Mouse (Mus musculus) G1E (cell line): ENCODE data around the gene Dhdds. TPM values are rescaled to one million over a fixed set of nuclear protein-coding genes. Genes with fewer than 3 reads are reported as not detected.
A peak's percentile ranks its signal among the peaks of the same experiment; 100 is the strongest.

Source experiments
- ATAC-seq: 2 replicates; pipeline ENCODE4 v1.8.0; 2016; ENCODE audit warnings: mild to moderate bottlenecking; ENCODE audit not compliant: insufficient number of reproducible peaks, poor library complexity, low FRiP score, severe bottlenecking; ENCODE audit errors: extremely low read depth
- DNase-seq: peaks from one replicate; pipeline ENCODE4 v3.0.0; 2012; ENCODE audit warnings: low spot score
- H3K27me3 ChIP-seq: 2 replicates; pipeline ENCODE4 v1.6.1; 2012; ENCODE audit warnings: mild to moderate bottlenecking, low read length, inconsistent platforms; ENCODE audit not compliant: insufficient read depth
- H3K36me3 ChIP-seq: replicated peaks from 2 replicates; pipeline ENCODE3; 2012; ENCODE audit warnings: mild to moderate bottlenecking, inconsistent platforms
- H3K4me1 ChIP-seq: 2 replicates; pipeline ENCODE4 v1.6.1; 2012; ENCODE audit warnings: low read depth, low read length, inconsistent platforms, mixed read lengths; ENCODE audit not compliant: insufficient read depth
- H3K4me3 ChIP-seq: 2 replicates; pipeline ENCODE4 v1.5.1; 2012; ENCODE audit warnings: low read depth, mild to moderate bottlenecking, inconsistent platforms, low read length, moderate library complexity, mixed read lengths
- H3K9me3 ChIP-seq: replicated peaks from 2 replicates; pipeline ENCODE4 v1.6.1; 2012; ENCODE audit warnings: inconsistent platforms
- CTCF ChIP-seq: IDR thresholded peaks from 2 replicates; pipeline ENCODE4 v1.5.1; 2012; ENCODE audit warnings: low read depth, low read length, inconsistent platforms, mixed read lengths
- GATA1 ChIP-seq: IDR thresholded peaks from 2 replicates; pipeline ENCODE4 v1.6.1; 2012; ENCODE audit warnings: borderline replicate concordance, low read length, inconsistent platforms, mixed read lengths
- GATA2 ChIP-seq: IDR thresholded peaks from 2 replicates; pipeline ENCODE4 v1.6.1; 2012; ENCODE audit warnings: low read depth, low read length, inconsistent platforms, borderline replicate concordance
- POLR2AphosphoS5 ChIP-seq: IDR thresholded peaks from 2 replicates; pipeline ENCODE4 v1.6.1; 2012; ENCODE audit warnings: low read depth, low read length, inconsistent platforms; ENCODE audit not compliant: insufficient replicate concordance
- TAL1 ChIP-seq: conservative IDR thresholded peaks from 2 replicates; pipeline ENCODE4 v1.6.1; 2012; ENCODE audit warnings: low read depth, low read length, inconsistent platforms, mixed read lengths
- polyA plus RNA-seq: library from polyadenylated mRNA; stranded (reverse); fragments of >175 nt; gene quantifications from 2 replicates; pipeline ENCODE4 v1.2.3, GENCODE M21; 2012
- total RNA-seq, 2 experiments: library from RNA; stranded (forward) in 1 of 2; stranded (reverse) in 1 of 2; fragments of 200-1000 nt in 1 of 2; fragments of >200 nt in 1 of 2; fragmentation: Nextera tagmentation in 1 of 2; gene quantifications; 2 replicates each; pipeline ENCODE4 v1.2.3; 2014 to 2017

The Dhdds gene
- total and polyA plus RNA-seq, 3 experiments = 12.5 to 21.7 (median 14.9) TPM

DNA sequence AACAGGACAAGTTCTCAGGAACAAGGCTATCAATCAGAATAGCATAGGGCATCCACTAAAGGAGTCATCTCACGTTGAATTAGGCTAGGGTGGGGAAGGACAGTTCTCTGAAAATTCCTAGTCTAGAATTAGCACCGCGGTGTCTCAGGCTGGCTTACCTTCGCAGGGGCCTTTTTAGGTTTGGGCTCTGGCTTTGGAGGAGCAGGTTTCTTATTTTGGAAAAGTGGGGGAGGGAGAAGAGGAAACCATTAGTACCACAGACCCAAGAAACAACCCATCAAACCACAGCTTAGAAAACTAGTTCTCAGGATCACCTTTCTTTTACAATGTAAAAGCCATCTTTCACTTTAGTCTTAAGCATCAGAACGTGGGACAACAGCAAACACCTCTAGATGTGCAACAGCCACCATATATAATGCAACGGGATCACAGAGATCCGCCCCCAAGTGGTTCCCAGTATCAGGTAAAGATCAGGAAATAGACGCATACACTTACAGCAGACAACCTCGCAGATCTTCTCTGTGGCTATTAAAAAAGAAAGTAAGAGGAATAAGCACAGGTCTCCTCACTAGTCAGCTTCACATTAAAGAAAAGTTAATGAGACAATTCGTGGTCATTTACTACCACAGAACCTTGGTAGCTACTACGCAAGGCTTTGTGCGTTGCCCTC is 34.3 kb downstream of the Dhdds start:
- H3K9me3 ChIP-seq = no peaks in the 10 kb centered on the region
- ATAC-seq = no peak
- TF ChIP-seq GATA1 = no peak
- TF ChIP-seq TAL1 = no peak
- TF ChIP-seq CTCF = no peak
- TF ChIP-seq POLR2AphosphoS5 = no peak
- TF ChIP-seq GATA2 = no peak

DNA sequence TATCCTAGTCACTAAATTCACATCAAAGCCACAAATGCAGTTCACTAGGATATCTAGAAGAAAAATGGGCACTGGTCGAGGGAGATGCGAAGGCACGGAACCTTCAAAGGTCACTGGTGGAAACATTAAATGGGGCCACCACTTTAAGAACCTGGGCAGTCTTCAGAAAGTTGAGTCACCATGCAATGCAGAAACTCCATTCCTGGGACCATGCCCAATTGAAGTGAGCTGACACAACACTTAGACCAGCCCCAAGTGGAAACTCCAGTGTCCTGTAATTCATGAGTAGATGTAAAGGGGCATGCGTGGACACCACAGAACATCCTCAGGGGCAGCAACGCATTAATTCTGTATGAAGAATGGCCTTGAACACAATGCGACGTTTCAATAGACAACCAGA is 38.2 kb downstream of the Dhdds start:
- Histone ChIP-seq H3K9me3 (no peaks in the 10 kb centered on the region), H3K27me3 (no peaks in the 10 kb centered on the region), H3K4me1 (peaks cover 15% of the 10 kb centered on the region), H3K4me3 (no peak overlapping the region), H3K36me3 (peaks cover 39% of the 10 kb centered on the region)
- ATAC-seq (no peak), DNase-seq (no peak)
- TF ChIP-seq GATA2 (no peak), POLR2AphosphoS5 (no peak), CTCF (no peak), TAL1 (no peak), GATA1 (no peak)

More for the DNA sequence above, 34.3 kb downstream of the Dhdds start:
- DNase-seq = no peak
- H3K36me3 ChIP-seq = peaks cover 60% of the 10 kb centered on the region
- peaks cover 40% of the 10 kb centered on the region for H3K4me1 ChIP-seq
- peak overlapping the region; percentile 78 for H3K4me3 ChIP-seq
- H3K27me3 ChIP-seq = no peaks in the 10 kb centered on the region

DNA sequence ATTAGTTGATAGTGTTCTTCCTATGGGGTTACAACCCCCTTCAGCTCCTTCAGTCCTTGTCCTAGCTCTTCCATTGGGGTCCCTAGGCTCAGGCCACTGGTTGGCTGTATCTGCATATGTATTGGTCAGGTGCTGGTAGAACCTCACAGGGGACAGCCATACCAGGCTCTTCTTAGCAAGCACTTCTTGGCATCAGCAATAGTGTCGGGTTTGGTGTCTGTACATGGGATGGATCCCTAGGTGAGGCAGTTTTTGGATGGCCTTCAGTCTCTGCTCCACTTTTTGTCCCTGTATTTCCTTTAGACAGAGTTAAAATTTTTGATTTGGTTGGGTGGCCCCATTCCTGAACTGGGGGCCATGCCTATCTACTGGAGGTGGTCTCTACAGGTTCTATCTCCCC is 41.8 kb downstream of the Dhdds start:
- H3K4me3 ChIP-seq = no peak overlapping the region
- no peak for TF ChIP-seq TAL1
- TF ChIP-seq GATA2 = no peak
- TF ChIP-seq GATA1 = no peak
- no peak for TF ChIP-seq CTCF
- no peak for TF ChIP-seq POLR2AphosphoS5
- H3K9me3 ChIP-seq = no peaks in the 10 kb centered on the region
- DNase-seq = no peak
- no peaks in the 10 kb centered on the region for H3K4me1 ChIP-seq
- ATAC-seq = no peak
- no peaks in the 10 kb centered on the region; the same call in 1 of the 2 replicates for H3K27me3 ChIP-seq
- H3K36me3 ChIP-seq = peaks cover 15% of the 10 kb centered on the region

DNA sequence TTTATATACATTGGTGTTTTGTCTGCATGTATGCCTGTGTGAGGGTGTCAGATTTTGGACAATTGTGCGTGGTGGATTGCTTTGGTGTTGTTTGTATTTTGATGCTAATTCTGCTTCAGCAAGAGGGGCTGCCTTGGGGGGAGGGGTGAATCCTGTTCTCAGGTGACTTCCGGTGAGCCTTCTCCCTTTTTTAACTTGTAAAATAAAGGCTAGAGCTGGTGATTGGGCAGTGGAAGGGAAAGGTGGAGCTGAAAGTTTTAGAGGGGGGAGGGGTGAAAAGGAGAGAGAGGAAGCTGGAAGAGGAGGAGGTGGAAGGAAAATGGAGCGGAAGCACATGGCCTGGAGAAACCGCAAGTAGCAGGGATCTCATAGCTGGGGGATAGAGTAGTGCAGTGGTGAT is 44.4 kb downstream of the Dhdds start:
- Histone ChIP-seq H3K36me3 (no peaks in the 10 kb centered on the region), H3K9me3 (no peaks in the 10 kb centered on the region), H3K4me1 (no peaks in the 10 kb centered on the region), H3K4me3 (no peak overlapping the region), H3K27me3 (peaks cover under 1% of the 10 kb centered on the region)
- TF ChIP-seq GATA1 = no peak
- no peak for TF ChIP-seq GATA2
- no peak for TF ChIP-seq TAL1
- TF ChIP-seq POLR2AphosphoS5 = no peak
- no peak for TF ChIP-seq CTCF
- DNase-seq = no peak
- no peak for ATAC-seq

DNA sequence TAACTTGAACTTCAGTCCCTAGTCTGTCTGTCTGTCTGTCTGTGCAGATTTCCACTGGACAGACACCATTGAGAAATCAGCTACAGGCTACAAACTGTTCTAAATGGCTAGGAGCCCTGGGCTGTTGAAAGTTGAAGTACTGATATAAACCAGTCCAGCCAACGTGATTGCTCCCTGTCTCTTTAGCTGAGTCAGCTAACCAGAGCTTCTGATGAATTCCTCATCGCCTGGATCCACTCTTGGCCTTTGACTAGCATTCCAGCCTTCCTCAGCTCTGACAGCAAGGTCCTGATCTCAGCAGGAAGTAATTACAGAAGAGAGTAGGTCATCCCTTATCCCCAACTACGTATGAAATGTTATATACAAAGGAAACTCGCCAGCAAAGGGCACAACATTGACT is 54.0 kb downstream of the Dhdds start:
- Histone ChIP-seq H3K9me3 (no peaks in the 10 kb centered on the region), H3K4me3 (no peak overlapping the region), H3K27me3 (peaks cover 33% of the 10 kb centered on the region), H3K4me1 (no peaks in the 10 kb centered on the region), H3K36me3 (no peaks in the 10 kb centered on the region)
- ATAC-seq (no peak), DNase-seq (no peak)
- TF ChIP-seq CTCF (no peak), GATA1 (no peak), TAL1 (no peak), POLR2AphosphoS5 (no peak), GATA2 (no peak)

DNA sequence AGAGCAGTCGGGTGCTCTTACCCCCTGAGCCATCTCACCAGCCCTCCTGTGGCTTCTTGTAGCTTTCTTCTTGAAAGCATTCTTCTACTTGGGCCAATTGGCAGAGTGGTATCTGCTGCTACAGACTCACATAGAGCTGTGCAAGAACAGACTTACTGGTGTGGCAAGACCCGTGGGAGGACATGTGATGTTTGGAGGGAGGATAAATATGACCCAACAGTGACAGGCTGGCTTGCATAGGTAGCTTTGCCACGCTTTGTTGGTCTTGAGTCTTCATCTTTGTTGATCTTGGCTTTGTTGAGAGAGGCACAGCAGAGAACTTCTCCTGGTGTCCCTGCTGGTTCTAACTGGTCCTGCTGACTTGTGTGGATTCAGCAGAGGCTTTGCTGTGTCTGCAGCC is 56.9 kb downstream of the Dhdds start:
- DNase-seq (no peak), ATAC-seq (no peak)
- Histone ChIP-seq H3K4me3 (no peak overlapping the region), H3K9me3 (no peaks in the 10 kb centered on the region), H3K27me3 (peaks cover 28% of the 10 kb centered on the region), H3K4me1 (no peaks in the 10 kb centered on the region), H3K36me3 (no peaks in the 10 kb centered on the region)
- TF ChIP-seq CTCF (no peak), TAL1 (no peak), GATA1 (no peak), GATA2 (no peak), POLR2AphosphoS5 (no peak)

DNA sequence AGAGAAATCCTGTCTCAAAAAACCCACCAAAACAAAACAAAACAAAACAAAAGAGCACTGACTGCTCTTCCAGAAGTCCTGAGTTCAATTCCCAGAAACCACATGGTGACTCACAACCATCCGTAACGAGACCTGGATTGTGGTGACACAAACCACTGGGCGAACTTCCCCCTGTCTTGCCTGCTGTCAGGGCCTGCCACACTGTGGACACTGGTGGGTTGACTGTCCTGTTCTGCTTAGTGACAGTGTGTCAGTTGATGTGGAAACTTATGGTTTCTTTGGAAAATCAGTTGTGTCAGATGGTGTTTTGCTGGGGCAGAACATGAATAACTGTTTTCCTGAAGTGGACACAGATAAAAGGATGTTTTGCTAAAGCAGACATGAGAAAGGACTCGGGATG is 58.0 kb downstream of the Dhdds start:
- Histone ChIP-seq H3K27me3 (peaks cover 30% of the 10 kb centered on the region), H3K4me3 (no peak overlapping the region), H3K9me3 (no peaks in the 10 kb centered on the region), H3K36me3 (no peaks in the 10 kb centered on the region), H3K4me1 (no peaks in the 10 kb centered on the region)
- TF ChIP-seq CTCF = no peak
- no peak for TF ChIP-seq GATA1
- no peak for TF ChIP-seq TAL1
- no peak for TF ChIP-seq GATA2
- TF ChIP-seq POLR2AphosphoS5 = no peak
- DNase-seq (no peak), ATAC-seq (no peak)
